Mouse (Mus musculus) urinary bladder, adult 2 months (tissue): ENCODE data around the gene Chrnd. TPM values are rescaled to one million over a fixed set of nuclear protein-coding genes. Genes with fewer than 3 reads are reported as not detected.

Experiments used
- DNase-seq: peaks from one replicate; pipeline ENCODE4 v3.0.0; 2022; ENCODE audit warnings: low spot score
- polyA plus RNA-seq: library from polyadenylated mRNA; depleted of rRNA; stranded (reverse); fragments of >200 nt; gene quantifications from 2 replicates; pipeline ENCODE4 v1.2.3, GENCODE M21; 2012; rRNA removed

The Chrnd gene
- polyA plus RNA-seq, 1 experiment: not detected

- no peak for DNase-seq
Observed at GRCm38 (mm10) chr1:87232197-87232596, 41.8 kb downstream of the Chrnd start.

- no peak for DNase-seq
Observed at GRCm38 (mm10) chr1:87239056-87239455, 48.6 kb downstream of the Chrnd start.

- no peak for DNase-seq
Observed at GRCm38 (mm10) chr1:87243021-87243420, 52.6 kb downstream of the Chrnd start.

- DNase-seq: no peak
Observed at GRCm38 (mm10) chr1:87245430-87245829, 55.0 kb downstream of the Chrnd start.

GRCm38 (mm10) chr1:87245929-87246815, 55.8 kb downstream of the Chrnd start:
- peak; percentile 48 for DNase-seq

Other genes with a start within 250 kb of the Chrnd start
- gene Alppl2, start 100.7 kb upstream of the Chrnd start, polyA plus RNA-seq: not detected in 2 replicates
- 0.06 TPM in 1 of 2 replicates, not detected in the other for gene Alpi, start 89.0 kb upstream of the Chrnd start, polyA plus RNA-seq
- gene Akp3, start 65.6 kb upstream of the Chrnd start, polyA plus RNA-seq: 0.04 TPM in 1 of 2 replicates, not detected in the other
- gene Ecel1, start 34.1 kb upstream of the Chrnd start, polyA plus RNA-seq: 0.10 TPM in 1 of 2 replicates, not detected in the other
- not detected in 2 replicates for gene Prss56, start 7.3 kb upstream of the Chrnd start, polyA plus RNA-seq
- gene Chrng, start 14.1 kb downstream of the Chrnd start, polyA plus RNA-seq: not detected in 2 replicates
- gene Eif4e2, start 23.3 kb downstream of the Chrnd start, polyA plus RNA-seq: 69.5 and 72.5 TPM in 2 replicates
- 4.9 TPM in 2 replicates for gene Efhd1, start 73.8 kb downstream of the Chrnd start, polyA plus RNA-seq
- gene Gigyf2, start 136.4 kb downstream of the Chrnd start, polyA plus RNA-seq: 30.7 and 40.0 TPM in 2 replicates
- 0.21 and 0.27 TPM in 2 replicates for gene Kcnj13, start 204.1 kb downstream of the Chrnd start, polyA plus RNA-seq